Mouse (Mus musculus) layer of hippocampus, adult 9-11 months (tissue): ENCODE data around the gene Pglyrp4.
"Not testable (repeated sequence)": the region's sequence is repeated elsewhere in the genome, so short reads cannot be mapped to it uniquely, and the experiment has no call there.

Experiments used
- DNase-seq: peaks from one replicate; pipeline ENCODE4 v3.0.0; 2022

Gene Pglyrp4

GRCm38 (mm10) chr3:90726606-90727005 is at the start of gene Pglyrp4:
Gene Pglyrp4, plus strand, starts transcription at chr3:90726906.
- no peak for DNase-seq

- DNase-seq, result no peak
These were observed 48.0 kb upstream of the Pglyrp4 start for GRCm38 (mm10) chr3:90678656-90679055.

- DNase-seq, result no peak
These were observed 42.8 kb upstream of the Pglyrp4 start for GRCm38 (mm10) chr3:90683929-90684328.

- no peak for DNase-seq
These were observed 39.9 kb upstream of the Pglyrp4 start for GRCm38 (mm10) chr3:90686835-90687234.

GRCm38 (mm10) chr3:90693496-90693895 is 33.2 kb upstream of the Pglyrp4 start:
- DNase-seq, result no peak

GRCm38 (mm10) chr3:90695613-90696012 is 31.1 kb upstream of the Pglyrp4 start, which contains the start of gene S100a9:
Gene S100a9, minus strand, starts transcription at chr3:90695721.
- no peak for DNase-seq

GRCm38 (mm10) chr3:90702244-90702643 is 24.5 kb upstream of the Pglyrp4 start:
- DNase-seq, result no peak

GRCm38 (mm10) chr3:90708523-90709202 is 18.0 kb upstream of the Pglyrp4 start:
- DNase-seq, result no peak

- peak; percentile 85 for DNase-seq
These were observed 16.9 kb upstream of the Pglyrp4 start for GRCm38 (mm10) chr3:90709591-90710460.

GRCm38 (mm10) chr3:90749658-90750057 is 23.0 kb downstream of the Pglyrp4 start:
- DNase-seq, result peak; percentile 6

- DNase-seq, result not testable (repeated sequence)
These were observed 51.1 kb downstream of the Pglyrp4 start, which contains the start of gene Gm5849 for GRCm38 (mm10) chr3:90777776-90778175. Gene Gm5849, minus strand, starts transcription at chr3:90777876.
